Mouse (Mus musculus) neural tube, embryonic 13.5 days (tissue): Measurements from ENCODE around the gene Baiap2. TPM values are rescaled to one million over a fixed set of nuclear protein-coding genes. Genes with fewer than 3 reads are reported as not detected.

Experiments used
- ATAC-seq: fragments of 200-750 bp; cut with Nextera tagmentation; 2 replicates; pipeline ENCODE4 v1.8.0; 2017; ENCODE audit warnings: low read depth, mild to moderate bottlenecking, moderate TSS enrichment, moderate library complexity
- H3K27ac ChIP-seq: fragments of 300-500 bp; sonication (generic); replicated peaks from 2 replicates; pipeline ENCODE4 v1.5.1; 2015; ENCODE audit warnings: moderate library complexity, mild to moderate bottlenecking, inconsistent platforms
- H3K27me3 ChIP-seq: fragments of 300-500 bp; sonication (generic); 2 replicates; pipeline ENCODE4 v1.6.1; 2015; ENCODE audit warnings: mild to moderate bottlenecking, inconsistent platforms
- H3K36me3 ChIP-seq: fragments of 300-500 bp; sonication (generic); 2 replicates; pipeline ENCODE4 v1.6.1; 2015; ENCODE audit warnings: mild to moderate bottlenecking, inconsistent platforms
- H3K4me1 ChIP-seq: fragments of 300-500 bp; sonication (generic); replicated peaks from 2 replicates; pipeline ENCODE4 v1.6.1; 2015; ENCODE audit warnings: inconsistent platforms
- H3K4me2 ChIP-seq: fragments of 300-500 bp; sonication (generic); 2 replicates; pipeline ENCODE4 v1.6.1; 2015; ENCODE audit warnings: inconsistent platforms, mild to moderate bottlenecking, moderate library complexity
- H3K4me3 ChIP-seq: fragments of 300-500 bp; sonication (generic); 2 replicates; pipeline ENCODE4 v1.5.1; 2015; ENCODE audit warnings: mild to moderate bottlenecking, inconsistent platforms
- H3K9ac ChIP-seq: fragments of 300-500 bp; sonication (generic); 2 replicates; pipeline ENCODE4 v1.6.1; 2015; ENCODE audit warnings: moderate library complexity, mild to moderate bottlenecking, inconsistent platforms
- H3K9me3 ChIP-seq: fragments of 300-500 bp; sonication (generic); 2 replicates; pipeline ENCODE4 v1.6.1; 2016; ENCODE audit warnings: inconsistent platforms
- WGBS: fragments of 180-500 bp; shearing (Covaris S2); methylation state at CpG from one replicate; pipeline ENCODE4 v1.1.7; 2015; 5-methylcytosine and 5-hydroxymethylcytosine counted together
- polyA plus RNA-seq: library from polyadenylated mRNA; unstranded; fragments of >200 nt; fragmentation: Nextera tagmentation; extraction: Ambion mirVana; gene quantifications from 2 replicates; pipeline ENCODE4 v1.2.1, GENCODE M21; 2015

Baiap2 gene
- polyA plus RNA-seq, 1 experiment from 2014 or later, result 11.1 TPM

DNA sequence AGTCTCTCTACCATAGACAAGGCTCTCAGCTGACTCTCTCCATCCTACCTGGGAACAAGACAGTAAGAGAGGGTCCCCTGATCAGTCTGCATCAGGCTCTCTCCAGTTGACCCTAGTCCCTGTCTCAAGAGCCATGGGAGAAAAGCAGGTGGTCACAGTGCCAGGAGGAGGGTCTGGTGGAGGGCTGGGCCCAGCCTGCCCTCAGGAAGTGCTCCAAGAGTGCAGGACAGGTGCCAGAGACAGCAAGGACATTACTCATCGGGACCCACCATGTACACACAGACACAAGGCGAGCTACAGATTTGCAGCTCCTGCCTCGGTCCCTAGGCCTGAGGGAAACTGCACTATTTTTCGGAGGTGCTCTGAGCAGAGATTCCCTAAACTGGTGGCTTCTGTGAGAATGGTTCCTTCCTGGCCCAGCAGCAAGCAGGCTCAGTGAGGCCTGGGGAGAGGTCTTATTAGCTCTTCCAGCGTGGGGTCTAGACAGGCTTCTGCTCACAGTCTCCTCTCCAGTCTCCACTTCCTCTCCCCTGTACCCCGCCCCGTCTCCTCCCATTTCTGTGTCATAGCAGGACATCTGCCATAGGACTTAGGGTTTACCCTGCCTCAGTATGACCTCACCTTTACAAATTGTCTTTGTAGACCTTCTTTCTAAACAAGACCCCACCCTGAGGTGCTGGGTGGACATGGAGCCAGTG, 99.7 kb downstream of the Baiap2 start:
- H3K9ac ChIP-seq, result peak overlapping the region; percentile 39; the same call in 1 of the 2 replicates
- WGBS, result 81% methylated on average over 7 of the region's 7 CpGs
- no peak overlapping the region for H3K4me3 ChIP-seq
- ATAC-seq, result no peak
- H3K4me2 ChIP-seq, result no peak overlapping the region
- H3K9me3 ChIP-seq, result no peaks in the 10 kb centered on the region
- peaks cover 66% of the 10 kb centered on the region for H3K4me1 ChIP-seq
- H3K27ac ChIP-seq, result peak overlapping the region; percentile 46
- peaks cover 4% of the 10 kb centered on the region; the same call in 1 of the 2 replicates for H3K27me3 ChIP-seq
- H3K36me3 ChIP-seq, result no peaks in the 10 kb centered on the region

DNA sequence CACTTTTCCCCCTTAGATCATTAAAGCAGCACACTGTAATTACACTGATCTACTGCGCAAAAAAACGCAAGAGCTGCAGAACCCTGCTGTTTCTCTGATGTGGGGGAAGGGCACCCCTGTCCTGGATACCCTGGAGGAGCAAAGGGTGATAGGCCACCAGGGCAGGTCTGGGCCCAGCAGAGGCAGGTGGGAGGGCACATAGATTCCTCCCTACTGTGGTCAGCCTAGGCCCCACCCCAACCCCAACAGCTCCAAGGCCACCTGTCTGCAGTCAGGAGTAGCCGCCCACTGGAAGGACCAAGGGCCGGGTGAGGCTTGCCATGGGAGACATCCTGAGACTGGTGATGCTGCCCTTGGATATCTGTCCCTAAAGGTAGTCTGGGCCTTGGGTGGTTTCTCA, 102.8 kb downstream of the Baiap2 start:
- ATAC-seq, result no peak
- peak overlapping the region; percentile 83 for H3K4me2 ChIP-seq
- H3K27ac ChIP-seq, result peak overlapping the region; percentile 90
- H3K4me3 ChIP-seq, result peak overlapping the region; percentile 69
- H3K4me1 ChIP-seq, result peaks cover 73% of the 10 kb centered on the region
- H3K36me3 ChIP-seq, result no peaks in the 10 kb centered on the region
- H3K9ac ChIP-seq, result peak overlapping the region; percentile 89
- WGBS, result 55% methylated on average over 4 of the region's 4 CpGs
- H3K9me3 ChIP-seq, result no peaks in the 10 kb centered on the region
- peaks cover 22% of the 10 kb centered on the region for H3K27me3 ChIP-seq

DNA sequence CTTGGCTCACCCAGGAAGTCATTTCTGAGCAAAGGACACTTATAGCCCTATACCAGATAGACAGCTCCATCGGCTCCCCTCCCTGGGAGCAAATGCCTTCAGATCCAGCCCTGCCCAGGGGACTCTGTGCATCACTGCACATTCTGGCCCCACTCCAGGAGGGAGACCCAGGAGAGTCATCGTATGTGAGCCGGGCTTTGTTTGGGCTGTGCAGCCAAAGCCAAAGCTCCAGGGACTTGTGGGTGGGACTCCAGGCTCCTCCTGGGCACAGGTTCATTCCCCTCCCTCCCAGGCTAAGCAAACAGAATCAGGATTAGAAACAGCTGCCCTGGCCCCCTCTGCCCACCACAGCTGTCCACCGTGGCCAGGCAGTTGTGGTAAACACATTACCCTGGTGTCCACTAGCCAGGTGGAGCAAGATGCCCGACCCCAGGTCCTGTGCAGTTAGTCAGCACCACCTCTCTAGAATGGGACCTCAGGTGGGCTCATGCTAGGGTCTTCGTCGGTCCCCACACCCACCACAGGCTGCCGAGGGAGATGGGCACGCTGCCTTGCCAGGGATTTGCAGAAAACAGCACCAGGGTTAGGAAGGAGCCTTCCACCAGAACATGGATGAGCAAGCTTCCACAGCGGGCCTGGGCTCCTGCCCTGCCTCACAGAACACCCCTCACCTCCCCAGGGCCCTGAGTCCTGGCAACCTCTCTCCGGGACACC, 103.4 kb downstream of the Baiap2 start:
- Histone ChIP-seq H3K9ac (peak overlapping the region; percentile 89), H3K9me3 (no peaks in the 10 kb centered on the region), H3K27me3 (peaks cover 25% of the 10 kb centered on the region), H3K27ac (peak overlapping the region; percentile 90), H3K4me2 (peak overlapping the region; percentile 83), H3K4me1 (peaks cover 69% of the 10 kb centered on the region), H3K36me3 (no peaks in the 10 kb centered on the region), H3K4me3 (peak overlapping the region; percentile 69)
- WGBS, result 40% methylated on average over 11 of the region's 11 CpGs
- peak; percentile 24; the same call in 1 of the 2 replicates for ATAC-seq

DNA sequence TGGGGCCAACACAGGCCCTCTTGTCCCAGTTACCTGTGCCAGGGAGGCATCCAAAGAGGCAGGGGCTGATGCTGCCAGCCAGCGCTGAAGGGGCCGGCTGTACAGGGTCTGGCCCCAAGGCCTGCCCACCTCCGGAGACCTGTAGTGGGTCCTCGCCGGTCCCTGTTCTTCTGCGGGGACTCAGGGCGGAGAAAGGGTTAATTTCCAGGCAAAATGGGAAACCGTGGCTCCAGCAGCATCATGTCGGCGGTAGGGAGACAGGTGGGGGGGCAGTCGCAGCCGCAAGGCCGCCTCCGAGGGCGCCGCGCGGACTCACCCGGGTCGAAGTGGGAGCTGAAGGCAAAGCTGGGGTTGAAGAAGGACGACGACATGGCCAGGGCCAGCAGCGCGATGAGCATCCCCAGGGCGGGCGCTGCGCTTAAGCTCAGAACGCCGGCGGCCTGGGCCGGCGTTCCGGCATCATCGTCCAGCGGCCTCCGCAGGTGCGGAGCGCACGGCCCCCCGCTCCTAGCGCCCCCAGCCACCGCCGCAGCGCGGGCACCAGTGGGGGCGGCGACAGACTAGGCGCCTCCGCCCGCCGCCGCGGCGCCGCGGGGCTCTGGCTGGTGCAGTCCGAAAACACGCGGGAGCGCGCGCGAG, 104.1 kb downstream of the Baiap2 start, which contains the start of gene Aatk:
Aatk (minus strand) TSS at position 615 of the 639 bp plus-strand sequence.
- no peaks in the 10 kb centered on the region for H3K9me3 ChIP-seq
- peaks cover 25% of the 10 kb centered on the region for H3K27me3 ChIP-seq
- H3K27ac ChIP-seq, result peak within 1 kb of the TSS; percentile 90
- peak within 1 kb of the TSS; percentile 69 for H3K4me3 ChIP-seq
- peaks cover 70% of the 10 kb centered on the region for H3K4me1 ChIP-seq
- peak within 1 kb of the TSS; percentile 83 for H3K4me2 ChIP-seq
- no peaks in the 10 kb centered on the region for H3K36me3 ChIP-seq
- ATAC-seq, result peak; percentile 12; the same call in 1 of the 2 replicates
- 1% methylated on average over 50 of the region's 63 CpGs for WGBS
- peak within 1 kb of the TSS; percentile 89 for H3K9ac ChIP-seq

DNA sequence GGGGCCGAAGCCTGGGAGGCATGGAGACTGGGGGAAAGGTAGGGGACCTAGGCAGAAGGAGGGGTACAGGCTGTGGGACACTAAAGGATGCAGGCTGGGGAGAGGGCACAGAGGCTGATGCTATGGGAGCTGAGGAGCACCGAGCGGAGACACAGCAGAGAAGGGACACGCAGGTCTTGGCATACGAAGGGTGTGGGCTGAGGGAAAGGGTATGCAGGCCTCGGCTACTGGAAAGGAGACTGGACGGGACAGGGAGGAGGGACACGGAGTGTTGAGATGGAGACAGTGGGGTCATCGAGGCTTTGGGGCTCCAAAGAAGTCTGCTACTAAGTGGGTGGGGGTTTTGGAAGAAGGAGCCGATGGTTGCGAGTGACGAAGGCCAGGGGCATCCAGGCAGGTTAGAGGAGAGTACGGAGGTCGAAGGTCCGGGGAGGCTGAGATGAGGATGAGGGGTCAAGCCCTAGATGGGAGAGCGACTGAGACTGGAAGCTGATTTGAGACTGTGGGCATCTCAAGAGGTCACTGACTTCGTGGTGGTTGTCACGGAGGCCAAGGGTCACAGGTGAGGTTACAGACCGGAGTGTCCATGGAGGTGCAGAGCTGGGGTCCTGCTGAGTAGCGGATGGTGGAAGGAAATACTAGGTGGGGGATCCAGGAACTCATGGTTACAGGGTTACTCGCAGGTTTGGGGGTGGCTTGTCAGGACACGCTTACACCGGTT, 105.1 kb downstream of the Baiap2 start:
- peaks cover 25% of the 10 kb centered on the region for H3K27me3 ChIP-seq
- H3K27ac ChIP-seq, result peak overlapping the region; percentile 90
- peaks cover 64% of the 10 kb centered on the region for H3K4me1 ChIP-seq
- H3K4me2 ChIP-seq, result peak overlapping the region; percentile 83
- H3K9ac ChIP-seq, result peak overlapping the region; percentile 89
- peak overlapping the region; percentile 69 for H3K4me3 ChIP-seq
- peak; percentile 28 for ATAC-seq
- WGBS, result 8% methylated on average over 23 of the region's 23 CpGs
- H3K9me3 ChIP-seq, result no peaks in the 10 kb centered on the region
- no peaks in the 10 kb centered on the region for H3K36me3 ChIP-seq

DNA sequence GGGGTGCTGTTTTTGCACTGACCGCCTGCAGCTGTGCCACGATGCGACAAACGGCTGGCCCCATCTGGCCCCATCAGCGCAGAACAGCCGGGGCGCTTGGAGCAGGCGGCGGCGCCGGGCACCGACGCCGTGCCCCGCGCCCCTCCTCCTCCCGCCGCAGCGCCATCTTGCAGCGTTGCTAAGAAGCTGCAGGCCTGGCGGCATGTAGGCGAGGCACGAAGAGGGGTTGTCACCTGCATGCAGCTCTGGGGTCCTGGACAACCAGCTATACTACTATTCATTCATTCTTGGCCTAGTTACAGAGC, 105.6 kb downstream of the Baiap2 start:
- WGBS, result under 1% methylated on average over 22 of the region's 23 CpGs
- Histone ChIP-seq H3K27me3 (peaks cover 25% of the 10 kb centered on the region), H3K36me3 (no peaks in the 10 kb centered on the region), H3K4me3 (peak overlapping the region; percentile 69), H3K4me1 (peaks cover 63% of the 10 kb centered on the region), H3K27ac (peak overlapping the region; percentile 90), H3K9me3 (no peaks in the 10 kb centered on the region), H3K4me2 (peak overlapping the region; percentile 83), H3K9ac (peak overlapping the region; percentile 89)
- ATAC-seq, result peak; percentile 34

DNA sequence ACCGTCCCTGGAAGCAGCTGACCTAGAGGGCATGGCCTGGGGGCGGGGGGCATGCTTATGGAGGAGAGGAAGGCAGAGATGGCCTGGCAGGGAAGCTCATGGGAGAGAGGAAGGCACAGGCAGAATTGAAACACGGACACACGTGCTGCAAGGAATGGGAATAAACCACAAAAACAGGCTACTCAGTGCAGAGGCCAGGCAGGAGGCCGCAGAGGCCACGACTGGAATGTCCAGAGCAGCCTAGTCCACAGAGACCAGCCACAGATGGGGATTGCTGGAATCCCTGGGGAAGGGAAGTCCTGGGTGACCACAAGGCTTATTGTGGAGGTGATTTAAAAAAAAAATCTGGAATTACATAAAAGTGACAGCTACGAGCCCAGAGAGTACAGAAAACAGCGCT, 106.5 kb downstream of the Baiap2 start:
- no peak overlapping the region for H3K9ac ChIP-seq
- H3K36me3 ChIP-seq, result no peaks in the 10 kb centered on the region
- H3K27me3 ChIP-seq, result peaks cover 25% of the 10 kb centered on the region
- H3K9me3 ChIP-seq, result no peaks in the 10 kb centered on the region
- peaks cover 63% of the 10 kb centered on the region for H3K4me1 ChIP-seq
- ATAC-seq, result no peak
- no peak overlapping the region for H3K4me3 ChIP-seq
- H3K27ac ChIP-seq, result no peak overlapping the region
- H3K4me2 ChIP-seq, result no peak overlapping the region; the same call in 1 of the 2 replicates
- 80% methylated on average over 8 of the region's 8 CpGs for WGBS

DNA sequence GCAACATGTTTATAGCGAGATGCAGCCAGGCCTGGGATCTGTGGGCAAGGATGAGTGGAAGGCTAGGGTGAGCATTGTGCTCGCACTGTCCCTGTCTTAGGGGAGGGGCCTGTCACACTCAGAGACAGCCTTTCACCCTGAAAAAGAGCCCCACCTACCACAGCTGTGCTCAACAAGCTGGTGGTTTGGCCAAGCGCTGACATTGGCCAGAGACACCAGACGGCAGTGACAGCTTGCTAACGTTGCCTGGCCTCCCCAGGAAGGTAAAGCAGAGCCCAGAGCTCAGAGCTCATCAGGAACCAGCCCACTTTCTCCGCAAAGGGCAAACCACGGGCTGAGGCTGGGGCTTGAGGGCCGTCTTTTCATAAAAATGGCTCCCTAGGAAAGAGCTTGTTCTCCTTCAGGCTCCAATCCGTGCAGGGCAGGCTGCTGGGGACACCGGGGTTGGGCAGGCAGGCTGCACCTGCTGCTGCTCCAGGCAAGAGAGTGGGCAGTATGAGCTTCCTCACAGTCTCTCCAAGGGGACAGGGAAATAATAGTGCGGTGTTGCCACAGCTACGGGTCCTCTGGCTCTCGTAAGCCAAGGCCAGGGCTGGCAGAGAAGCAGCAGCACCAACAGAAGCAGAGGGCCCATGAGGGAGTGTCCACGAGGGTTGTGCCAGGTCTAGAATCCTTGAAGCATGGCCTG, 108.7 kb downstream of the Baiap2 start:
- Histone ChIP-seq H3K4me2 (no peak overlapping the region), H3K9me3 (no peaks in the 10 kb centered on the region), H3K36me3 (no peaks in the 10 kb centered on the region), H3K4me1 (peaks cover 41% of the 10 kb centered on the region), H3K9ac (peak overlapping the region; percentile 31; the same call in 1 of the 2 replicates), H3K27ac (peak overlapping the region; percentile 46; the same call in 1 of the 2 replicates), H3K4me3 (no peak overlapping the region), H3K27me3 (peaks cover 23% of the 10 kb centered on the region)
- ATAC-seq, result no peak
- 38% methylated on average over 14 of the region's 14 CpGs for WGBS

DNA sequence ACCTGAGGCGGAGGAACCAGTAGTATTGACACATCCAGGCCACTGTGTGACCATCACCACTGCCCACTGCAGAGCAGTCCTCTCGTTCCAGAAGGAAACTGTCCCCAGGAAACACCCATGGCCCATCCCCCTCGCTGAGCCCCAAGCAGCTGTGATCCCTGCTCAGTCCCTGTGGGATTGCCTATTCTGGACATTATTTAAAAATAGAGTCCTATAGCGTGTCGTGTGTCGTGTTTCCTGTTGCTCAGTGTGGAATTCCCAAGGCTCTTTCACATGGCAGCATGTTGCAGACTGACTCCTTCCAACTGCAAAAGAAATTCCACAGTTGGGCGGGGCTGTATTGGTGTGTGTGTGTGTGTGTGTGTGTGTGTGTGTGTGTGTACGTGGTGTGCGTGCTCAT, 109.7 kb downstream of the Baiap2 start:
- WGBS, result 71% methylated on average over 9 of the region's 9 CpGs
- ATAC-seq, result no peak

DNA sequence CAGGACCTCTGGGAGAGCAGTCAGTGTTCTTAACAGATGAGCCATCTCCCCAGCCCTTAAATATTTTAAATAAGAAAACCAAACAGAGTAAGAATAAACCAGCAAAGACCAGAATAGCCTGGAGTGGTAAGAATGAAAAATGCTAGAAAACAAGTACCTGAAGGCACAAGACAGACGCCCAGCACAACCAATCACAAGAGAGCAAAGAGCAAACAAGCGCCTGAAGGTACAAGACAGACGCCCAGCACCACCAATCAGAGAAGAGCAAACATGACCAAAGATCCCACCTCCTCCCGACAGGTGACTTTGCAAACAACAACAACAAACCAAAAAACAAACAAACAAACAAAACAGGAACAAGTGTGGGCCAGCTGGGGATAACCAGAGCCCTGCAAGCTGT, 111.3 kb downstream of the Baiap2 start:
- no peaks in the 10 kb centered on the region for H3K9me3 ChIP-seq
- no peak overlapping the region for H3K4me3 ChIP-seq
- WGBS, result 82% methylated on average over 4 of the region's 4 CpGs
- peaks cover 17% of the 10 kb centered on the region for H3K4me1 ChIP-seq
- no peak overlapping the region for H3K9ac ChIP-seq
- no peaks in the 10 kb centered on the region for H3K36me3 ChIP-seq
- H3K27ac ChIP-seq, result no peak overlapping the region
- no peak for ATAC-seq
- H3K4me2 ChIP-seq, result no peak overlapping the region
- H3K27me3 ChIP-seq, result peaks cover 10% of the 10 kb centered on the region

More for the DNA sequence above, 109.7 kb downstream of the Baiap2 start:
- Histone ChIP-seq H3K4me3 (no peak overlapping the region), H3K27me3 (peaks cover 20% of the 10 kb centered on the region), H3K27ac (no peak overlapping the region), H3K4me1 (peaks cover 33% of the 10 kb centered on the region), H3K36me3 (no peaks in the 10 kb centered on the region), H3K9ac (no peak overlapping the region), H3K9me3 (no peaks in the 10 kb centered on the region), H3K4me2 (no peak overlapping the region)

DNA sequence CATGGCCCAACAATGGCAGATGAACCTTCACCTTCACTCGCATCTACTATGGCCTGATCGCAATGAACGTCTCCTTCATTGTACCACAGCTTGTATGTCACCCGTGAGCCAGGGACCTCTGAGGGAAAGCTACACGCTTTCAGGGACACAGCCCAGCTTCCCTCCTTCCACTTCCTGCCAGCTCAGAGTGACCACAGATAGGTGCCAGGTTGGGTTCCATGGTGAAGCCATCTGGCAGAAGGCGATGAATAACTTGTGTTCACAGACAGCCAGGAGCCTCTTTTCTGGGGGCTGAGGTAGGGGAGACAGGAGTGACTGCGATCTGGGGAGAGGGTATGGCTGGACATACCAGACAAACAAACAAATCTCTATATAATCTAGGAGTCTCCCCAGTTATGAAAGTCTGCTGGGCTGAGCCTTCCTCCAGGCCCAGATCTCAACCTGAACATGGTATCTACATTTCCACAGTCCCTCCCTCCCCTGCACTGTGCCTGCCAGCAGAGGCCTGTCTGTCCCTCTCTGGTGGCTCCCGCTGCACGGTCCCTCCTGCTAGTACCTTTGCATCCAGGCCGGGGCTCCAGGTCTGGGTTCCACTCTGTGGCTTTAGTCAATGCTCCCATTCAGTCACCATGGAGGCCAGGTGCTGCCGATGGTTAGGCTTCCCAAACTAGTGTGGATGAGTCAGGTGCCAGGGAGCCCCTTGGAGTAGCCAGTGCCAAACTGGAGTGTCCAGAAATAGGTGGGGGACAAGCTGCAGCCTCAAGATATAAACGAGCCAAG, 113.6 kb downstream of the Baiap2 start:
- Histone ChIP-seq H3K27ac (no peak overlapping the region), H3K27me3 (no peaks in the 10 kb centered on the region), H3K4me1 (peaks cover 10% of the 10 kb centered on the region; the same call in 1 of the 2 replicates), H3K9me3 (no peaks in the 10 kb centered on the region), H3K4me3 (no peak overlapping the region), H3K4me2 (no peak overlapping the region), H3K9ac (no peak overlapping the region), H3K36me3 (no peaks in the 10 kb centered on the region)
- 87% methylated on average over 12 of the region's 12 CpGs for WGBS
- ATAC-seq, result no peak
